Mouse (Mus musculus) heart, postnatal 36 days (tissue): ENCODE measurements at regions not wholly inside any gene's neighbourhood (a gene's known extent, or its start where the extent isn't known, plus 50 kb on each side); places are given as distances from the start of the nearest gene placed in this dataset.

Experiments
- DNase-seq, 2 experiments: peaks; one replicate each; pipeline ENCODE4 v3.0.0; 2021 to 2022
- intact Hi-C: fragments of 180-260 bp; cut with DNase I; formaldehyde crosslinking; loops from one replicate; pipeline ENCODE4 v1.15.1; 2025

DNA sequence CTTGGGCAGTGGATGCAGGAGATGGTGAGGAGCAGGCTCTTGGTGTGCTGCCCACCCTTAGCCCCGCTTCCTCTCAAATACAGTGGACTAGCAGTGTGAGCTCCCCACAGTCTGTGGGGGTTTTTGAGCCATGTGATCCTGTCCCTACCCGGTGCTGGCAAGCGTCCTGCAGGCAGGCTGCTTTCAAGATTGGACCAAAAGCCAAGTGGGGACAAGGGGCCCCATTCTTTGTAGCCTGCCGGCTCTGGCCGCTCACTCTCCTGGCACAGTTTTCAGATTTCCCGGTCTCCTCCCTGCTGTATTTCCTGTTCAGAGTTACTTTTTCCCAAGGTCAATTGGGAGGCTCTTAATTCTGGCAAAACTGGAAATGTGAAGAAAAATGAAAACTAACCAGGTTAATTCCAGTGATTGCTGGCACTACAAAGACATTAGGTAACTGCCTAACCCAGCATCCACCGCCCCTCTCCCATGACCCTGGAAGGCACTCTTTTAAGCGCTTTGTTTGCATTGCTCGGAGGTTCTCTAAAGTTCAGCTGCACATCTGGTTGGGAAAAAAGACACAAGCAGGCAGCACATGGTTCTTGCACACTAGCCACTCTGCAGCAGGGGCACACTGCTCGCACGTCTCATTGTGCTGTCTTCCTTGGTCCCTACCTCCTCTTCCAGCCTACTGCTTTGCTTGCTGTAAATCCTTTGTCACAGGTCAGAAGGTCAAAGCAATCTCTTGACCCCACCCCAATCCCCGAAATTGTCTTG, 105.6 kb downstream of the Rassf10 start:
- intact Hi-C loops, result no loop called here
- DNase-seq, result peak; percentile 63 to 66

DNA sequence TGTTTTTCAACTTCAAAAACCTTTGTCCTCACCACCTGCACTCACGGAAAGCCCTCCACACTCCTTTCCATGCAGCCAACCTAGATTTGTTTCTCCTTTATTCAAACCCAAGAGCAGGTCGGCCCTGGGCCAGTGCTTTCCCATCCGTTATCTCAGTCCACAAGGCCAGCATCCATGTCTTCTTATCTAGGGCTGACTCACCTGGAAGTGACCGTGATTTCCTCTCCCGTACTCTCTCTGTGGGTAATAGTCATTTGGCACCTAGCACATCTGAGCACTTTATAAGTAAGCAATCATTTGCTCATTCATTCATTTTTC, 106.2 kb downstream of the Rassf10 start:
- intact Hi-C loops, result no loop called here
- peak in 1 of 2 experiments; percentile 8 for DNase-seq

DNA sequence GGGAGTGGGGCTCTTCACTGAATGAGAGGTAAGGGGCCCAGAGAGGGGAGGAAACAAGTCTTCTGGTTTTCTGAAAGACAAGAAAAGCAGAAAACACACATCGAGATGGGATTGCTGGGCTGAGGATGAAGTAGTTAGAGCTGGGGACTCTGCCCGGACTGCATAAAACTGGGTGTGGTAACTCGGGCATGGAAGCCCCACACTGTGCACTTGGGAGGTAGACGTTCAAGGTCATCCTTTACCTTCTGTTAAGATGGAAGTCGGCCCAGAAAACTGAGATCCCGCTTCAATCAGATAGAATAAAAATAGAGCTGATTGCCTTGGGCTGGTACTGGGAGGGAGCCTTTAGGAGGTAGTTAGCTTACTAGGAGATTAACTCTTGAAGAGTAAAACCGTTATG, 107.2 kb downstream of the Rassf10 start:
- no peak for DNase-seq
- intact Hi-C loops, result no loop called here

DNA sequence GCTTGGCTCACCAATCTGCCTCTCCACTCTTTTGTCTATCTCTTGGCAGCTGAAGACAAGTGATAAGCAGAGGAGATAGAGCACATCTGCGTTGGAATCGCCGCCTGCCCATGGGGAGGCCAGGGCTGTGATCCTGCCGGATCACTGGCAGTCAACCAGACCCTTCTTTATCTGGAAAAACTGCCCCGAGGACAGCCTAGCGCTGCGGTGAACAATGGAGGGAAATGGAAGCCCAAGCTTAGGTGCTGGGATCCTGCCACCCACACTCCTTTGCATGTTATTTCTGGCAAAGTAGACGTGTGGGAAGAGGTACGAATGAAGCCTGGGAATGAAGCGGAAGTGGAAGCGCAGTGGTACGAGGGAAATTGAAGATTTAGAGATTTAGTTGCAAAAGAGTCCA, 112.8 kb downstream of the Rassf10 start:
- intact Hi-C loops, result no loop called here
- peak; percentile 38 to 49 for DNase-seq

DNA sequence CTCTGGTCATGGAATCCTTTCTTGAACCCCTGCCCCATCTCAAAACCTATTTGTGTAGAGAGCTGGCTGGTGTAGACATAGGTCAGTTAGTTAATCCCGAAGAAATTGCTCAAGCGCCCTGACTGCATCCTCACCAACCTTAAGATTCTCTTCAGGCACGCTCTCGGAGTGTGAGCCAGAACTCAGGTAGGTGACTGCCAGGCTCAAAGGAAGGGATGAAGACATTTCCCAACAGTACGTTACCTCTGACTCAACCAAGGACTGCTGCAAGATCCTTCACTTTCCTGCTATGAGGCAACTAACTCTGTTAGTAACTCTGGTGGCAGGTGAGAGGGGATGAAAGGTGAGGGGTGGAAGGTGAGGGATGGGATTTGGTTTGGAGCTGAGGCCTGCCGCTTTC, 114.5 kb downstream of the Rassf10 start:
- no peak for DNase-seq
- intact Hi-C loops, result no loop called here

DNA sequence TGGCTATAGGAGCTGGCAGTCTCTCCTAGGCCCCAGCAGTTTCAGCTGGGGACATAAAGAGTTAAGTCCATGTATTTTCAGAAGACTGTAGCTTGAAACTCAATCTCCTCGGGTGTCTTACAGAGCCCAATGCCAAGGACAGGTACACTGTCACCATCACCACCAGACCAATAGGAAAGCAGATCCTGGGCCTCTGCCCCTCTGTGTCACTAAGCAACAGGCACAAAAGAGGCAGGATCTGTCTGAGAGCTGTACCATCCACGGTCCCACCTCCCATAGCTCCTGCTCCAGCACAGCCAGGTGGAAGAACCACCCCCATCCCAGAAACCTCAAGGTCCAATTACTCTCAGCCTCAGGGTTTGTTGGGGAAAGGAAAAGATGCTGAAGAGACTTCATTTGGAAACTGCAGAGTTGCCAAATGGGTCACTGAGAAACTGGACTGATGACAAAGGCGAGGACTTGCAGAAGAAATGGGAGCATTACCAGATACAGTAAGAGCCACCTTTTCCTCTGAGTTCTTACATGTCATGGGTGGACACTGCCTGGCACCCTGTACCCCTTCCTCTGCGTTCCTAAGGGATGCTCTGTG, 115.7 kb downstream of the Rassf10 start:
- intact Hi-C loops, result no loop called here

DNA sequence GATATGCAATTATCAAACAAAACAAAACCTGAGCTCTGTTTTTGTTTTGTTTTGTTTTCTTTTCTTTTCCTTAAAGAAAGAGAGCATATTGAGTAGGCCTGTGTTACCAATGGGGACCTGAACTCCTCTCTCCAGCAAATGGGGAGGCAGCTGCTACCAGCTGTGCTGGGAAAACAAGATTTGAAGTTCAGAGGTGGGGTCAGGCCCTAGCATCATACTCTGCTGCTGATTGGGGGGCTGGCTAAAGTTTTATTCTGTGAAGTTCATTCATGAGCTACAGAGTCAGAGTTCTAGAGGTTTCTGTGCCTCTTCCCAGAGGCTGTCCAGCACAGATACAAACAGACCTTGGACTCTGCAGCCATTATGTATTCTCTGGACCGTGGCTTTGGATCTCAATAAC, 117.7 kb downstream of the Rassf10 start:
- intact Hi-C loops, result no loop called here
- DNase-seq, result no peak

More for the DNA sequence above, 115.7 kb downstream of the Rassf10 start:
- no peak for DNase-seq

DNA sequence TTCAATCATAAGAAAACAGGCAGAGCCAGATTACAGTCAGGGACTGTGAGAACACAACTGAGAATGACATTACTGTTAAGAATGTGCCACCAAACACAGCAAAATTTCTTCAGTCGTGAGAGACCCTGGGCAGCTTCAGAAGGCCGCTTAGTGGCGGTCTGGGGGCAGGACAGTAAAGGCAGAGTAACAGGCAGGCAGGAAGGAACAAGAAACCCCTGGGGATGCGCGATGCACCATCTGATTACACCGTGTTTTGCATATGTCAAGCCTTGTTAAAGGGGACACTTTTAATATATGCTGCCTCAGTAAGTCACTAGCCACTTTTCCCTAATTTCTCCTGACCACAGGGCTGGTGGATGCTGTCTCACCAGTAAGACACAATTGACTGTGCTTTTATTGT, 120.0 kb downstream of the Rassf10 start:
- intact Hi-C loops, result no loop called here
- no peak for DNase-seq

DNA sequence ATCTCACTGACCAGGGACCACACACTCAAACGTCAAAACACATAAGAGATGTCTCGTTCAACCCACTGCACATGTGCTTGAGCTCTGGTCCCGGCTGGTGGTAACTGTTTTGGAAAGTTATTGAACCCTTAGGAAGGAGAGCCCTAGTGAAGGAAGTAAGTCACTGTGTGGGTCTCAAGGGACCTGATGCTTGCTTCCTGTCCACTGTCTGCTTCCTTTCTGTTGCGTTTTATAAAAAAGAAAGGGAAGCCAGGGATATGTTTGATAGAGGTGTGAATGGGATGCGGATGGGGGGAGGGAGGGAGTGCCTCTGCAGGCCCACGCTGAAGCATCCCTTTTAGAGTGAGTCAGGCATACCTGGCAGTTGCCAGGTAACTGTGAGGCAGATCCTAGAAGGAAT, 121.6 kb downstream of the Rassf10 start:
- intact Hi-C loops, result no loop called here
- no peak for DNase-seq

DNA sequence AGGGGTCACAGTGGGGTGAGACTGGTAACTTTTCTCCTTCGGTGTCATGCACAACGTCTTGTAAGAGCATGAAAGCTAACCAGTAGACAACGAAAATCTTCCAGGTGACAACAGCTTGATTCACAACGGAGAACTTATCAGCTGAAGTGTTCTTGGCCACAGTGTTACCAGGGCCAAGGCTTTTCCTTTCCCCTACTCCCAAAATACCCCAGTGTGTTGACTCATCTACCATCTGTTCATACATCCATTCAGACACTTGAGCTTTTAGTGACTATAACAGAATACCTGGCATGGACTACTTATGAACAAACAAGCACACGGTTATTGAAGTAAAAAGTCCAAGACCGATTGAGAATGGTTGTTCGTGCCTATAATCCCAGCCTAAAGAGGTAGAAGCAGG, 122.5 kb downstream of the Rassf10 start:
- no peak for DNase-seq
- intact Hi-C loops, result no loop called here

DNA sequence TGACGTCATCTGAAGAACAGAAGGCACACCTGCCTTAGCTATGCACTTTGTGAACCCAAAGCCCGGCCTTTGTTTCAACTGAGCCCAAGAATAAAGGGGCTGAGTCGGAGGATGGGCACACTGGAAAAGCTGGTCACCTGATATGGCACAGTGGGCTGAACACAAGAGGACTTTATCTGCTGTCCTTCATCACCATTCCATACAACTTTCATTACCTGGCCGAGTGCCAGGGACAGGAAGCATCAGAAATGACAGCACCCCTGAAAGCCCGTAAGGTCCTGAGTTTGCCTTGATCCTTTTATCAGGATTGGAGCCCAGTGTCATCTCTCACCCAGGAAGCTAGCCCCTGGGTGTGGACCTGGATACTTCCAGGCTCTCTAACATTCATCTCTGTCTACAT, 126.1 kb upstream of the Arntl start:
- no peak for DNase-seq
- intact Hi-C loops, result no loop called here

DNA sequence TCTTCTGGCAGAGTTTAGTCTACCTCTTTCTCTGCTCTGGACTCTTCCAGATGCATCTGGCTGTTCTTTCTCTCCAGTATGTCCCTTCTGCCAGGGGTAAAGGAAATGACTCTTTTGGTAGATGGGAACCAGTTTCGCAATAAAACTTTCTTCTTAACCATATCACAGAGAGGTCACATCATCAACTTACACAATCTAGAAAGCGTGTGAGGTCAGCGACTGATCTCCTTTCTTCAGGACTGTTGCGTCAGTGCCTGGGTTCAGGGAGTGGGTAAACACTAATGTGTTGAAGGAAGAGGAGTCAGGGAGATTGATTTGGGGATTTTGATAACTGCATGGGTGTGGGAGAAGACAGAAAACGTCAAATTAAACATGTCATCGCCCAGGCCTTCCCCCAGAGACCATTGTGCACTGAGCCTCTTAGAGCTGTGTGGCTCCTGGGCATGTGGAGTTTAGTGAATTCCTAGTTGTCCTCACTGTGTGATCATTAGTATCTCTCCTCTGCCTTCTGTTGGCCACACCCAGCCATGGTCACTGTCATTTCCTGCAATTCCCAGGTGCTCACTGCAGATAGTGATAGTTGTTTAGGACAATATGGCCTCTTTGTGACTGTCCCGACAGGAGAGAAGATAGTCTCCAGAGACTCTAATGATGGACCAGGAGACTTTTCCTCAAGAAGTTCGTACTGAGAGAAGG, 122.2 kb upstream of the Arntl start:
- intact Hi-C loops, result no loop called here
- no peak for DNase-seq

DNA sequence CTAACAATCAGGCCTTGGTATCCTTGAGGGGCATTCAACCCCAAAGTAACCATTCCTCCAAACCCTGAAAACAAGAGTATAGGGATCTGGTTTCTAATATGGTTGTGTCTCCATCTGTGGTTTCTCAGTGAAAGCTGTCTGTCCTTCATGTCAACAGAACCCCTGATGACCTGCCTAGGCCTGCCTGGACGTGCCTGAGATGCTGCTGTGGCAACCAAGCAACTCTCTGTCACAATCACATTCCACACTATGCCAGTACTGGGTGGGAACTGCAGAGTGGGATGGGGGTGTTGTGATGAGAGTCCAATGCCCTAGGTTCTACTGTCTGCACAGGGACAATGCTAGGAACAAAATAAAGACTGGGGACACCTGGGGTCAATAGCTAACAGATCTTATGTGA, 121.1 kb upstream of the Arntl start:
- no peak for DNase-seq
- intact Hi-C loops, result no loop called here

DNA sequence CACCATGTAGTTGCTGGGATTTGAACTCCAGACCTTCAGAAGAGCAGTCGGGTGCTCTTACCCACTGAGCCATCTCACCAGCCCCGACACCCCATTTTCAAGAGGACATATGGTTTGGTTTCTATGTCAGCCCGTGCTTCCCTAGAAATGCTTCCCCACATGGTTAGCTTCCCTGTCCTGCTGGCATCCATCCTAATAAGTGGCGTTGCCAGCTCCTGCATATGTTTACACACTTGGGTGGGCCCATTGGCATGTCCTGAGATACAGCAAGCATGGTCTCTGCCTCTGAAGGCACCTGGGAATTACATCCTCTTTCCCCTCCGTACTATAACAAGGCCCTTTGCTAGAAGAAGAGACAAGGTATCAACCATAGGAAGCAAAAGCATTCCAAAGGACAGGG, 119.6 kb upstream of the Arntl start:
- intact Hi-C loops, result no loop called here
- no peak for DNase-seq

DNA sequence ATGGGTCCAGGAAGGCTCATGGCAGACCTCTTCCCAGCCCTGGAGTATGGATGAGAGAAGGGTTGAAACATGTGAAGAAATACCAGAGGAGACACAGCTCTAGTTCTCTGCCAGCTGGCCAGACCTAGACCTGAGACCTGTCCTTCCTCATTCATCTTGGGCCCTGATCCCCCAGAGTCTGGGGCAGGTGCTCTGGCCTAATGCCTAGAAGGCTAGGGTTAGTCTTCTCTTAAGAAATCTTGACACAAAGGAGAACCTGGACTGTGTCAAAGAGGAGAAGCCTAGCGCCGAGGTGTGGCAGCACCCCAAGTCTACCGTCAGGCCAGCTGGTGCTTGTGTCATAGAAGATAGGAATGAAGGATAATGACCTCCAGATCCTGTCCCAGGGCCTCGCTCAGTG, 118.2 kb upstream of the Arntl start:
- intact Hi-C loops, result no loop called here
- DNase-seq, result no peak

DNA sequence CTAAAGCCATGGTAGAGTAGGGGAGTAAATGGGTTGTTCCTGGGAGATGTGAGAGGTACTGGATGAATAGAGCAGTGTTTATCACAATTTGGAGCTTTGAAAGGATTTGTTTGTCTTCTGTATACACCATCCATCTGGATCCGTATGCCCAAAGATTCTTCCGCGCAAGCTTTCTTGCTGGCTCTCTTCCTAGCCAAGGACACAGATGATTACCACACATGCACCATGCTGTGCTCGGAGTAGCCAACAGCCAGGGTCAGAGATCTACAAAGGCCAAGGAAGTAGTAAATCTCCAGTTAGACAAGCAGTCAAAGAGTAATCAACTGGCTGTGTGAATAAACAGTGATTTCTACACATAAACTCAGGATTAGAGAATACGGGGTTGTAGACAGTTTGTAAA, 113.3 kb upstream of the Arntl start:
- intact Hi-C loops, result no loop called here

DNA sequence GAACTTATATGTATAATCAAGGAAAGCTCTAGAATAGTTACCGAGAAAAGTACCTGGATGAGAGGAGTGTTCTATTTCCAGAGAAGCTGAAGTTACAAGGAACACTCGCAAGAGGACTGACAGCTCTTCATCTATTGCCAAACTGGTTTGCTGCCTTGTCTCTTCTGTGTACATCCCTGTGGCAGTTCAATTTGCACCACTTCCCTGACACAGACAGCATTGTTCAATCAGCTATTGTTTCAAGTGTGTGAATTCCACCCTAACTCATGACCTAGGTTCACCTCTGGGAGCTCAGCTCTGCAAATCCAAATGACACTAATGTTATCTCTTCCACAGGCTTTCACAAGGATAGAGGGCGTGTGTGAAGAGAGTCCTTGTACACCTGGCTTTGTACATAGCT, 112.2 kb upstream of the Arntl start:
- DNase-seq, result no peak
- intact Hi-C loops, result no loop called here

More for the DNA sequence above, 113.3 kb upstream of the Arntl start:
- DNase-seq, result no peak

DNA sequence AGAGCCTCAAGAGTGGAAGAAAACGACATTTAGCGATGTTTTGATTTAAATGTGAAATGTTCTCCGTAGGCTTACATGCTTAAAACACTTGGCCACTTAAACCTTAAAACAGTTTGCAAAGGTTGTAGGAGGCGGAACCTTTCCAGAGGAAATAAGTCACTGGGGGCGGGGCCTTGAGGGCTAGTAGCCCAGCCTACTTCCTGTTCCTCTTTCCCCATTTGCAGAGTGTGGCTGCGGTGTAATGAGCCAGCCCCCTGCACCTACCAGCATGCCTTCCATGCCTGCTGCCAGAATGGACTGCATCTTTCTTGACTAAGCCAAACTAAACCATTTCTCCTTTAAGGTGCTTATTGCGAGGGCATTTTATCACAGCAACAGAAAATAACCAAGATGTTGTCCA, 103.0 kb upstream of the Arntl start:
- no peak for DNase-seq
- intact Hi-C loops, result no loop called here

DNA sequence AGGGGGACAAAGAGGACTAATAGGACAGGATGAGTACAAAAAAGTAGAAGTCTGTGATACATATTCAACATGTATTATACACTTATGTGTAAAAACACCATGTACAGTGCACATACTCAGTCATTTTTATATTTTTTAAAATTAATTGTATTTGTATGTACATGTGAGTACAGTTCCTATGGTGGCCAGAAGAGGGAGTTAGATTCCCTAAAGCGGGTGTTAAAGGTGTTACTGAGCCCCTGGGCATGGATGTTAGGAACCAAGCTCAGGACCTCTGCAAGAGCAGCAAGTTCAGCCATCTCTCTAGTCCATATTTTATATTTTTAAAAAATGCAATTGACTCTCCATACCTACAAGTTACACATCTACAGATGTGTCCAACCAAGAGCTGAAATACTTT, 101.9 kb upstream of the Arntl start:
- DNase-seq, result no peak
- intact Hi-C loops, result no loop called here

DNA sequence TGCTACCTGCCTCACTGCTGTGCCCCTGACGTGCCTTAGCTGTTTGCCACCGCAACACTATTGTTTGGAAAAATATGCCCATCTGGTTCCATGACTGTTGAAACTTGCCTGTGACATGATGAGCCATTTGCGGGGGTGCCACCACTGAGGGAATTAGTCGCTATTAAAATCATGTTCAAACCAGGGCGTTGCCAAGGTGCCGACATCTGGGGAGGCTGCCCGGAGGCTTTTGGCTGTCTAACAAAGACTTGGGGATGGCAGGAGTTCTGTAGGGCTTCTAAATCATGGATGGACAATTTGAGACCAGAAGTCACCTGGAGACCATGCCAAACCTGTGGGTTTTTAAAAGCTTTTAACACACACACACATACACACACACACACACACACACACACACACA, 100.5 kb upstream of the Arntl start:
- no peak for DNase-seq
- intact Hi-C loops, result no loop called here

DNA sequence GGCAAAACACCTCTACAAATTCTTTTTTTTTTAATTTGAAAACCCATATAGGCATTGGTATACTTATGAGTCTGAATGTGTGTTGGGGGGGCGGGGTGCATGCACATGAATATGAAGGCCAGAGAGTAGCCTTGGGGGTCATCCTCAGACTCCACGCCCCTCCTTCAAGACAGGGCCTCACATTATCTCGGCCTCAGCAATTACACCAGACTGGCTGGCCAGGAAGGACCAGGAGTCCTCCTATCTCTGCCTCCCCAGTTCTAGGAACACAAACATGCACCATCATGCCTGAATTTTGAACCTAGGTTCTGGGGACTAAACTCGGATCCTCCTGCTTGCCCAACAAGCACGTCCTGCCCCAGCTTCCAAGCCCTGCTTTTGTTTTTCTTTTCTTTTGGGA, 99.3 kb upstream of the Arntl start:
- intact Hi-C loops, result no loop called here
- no peak for DNase-seq

DNA sequence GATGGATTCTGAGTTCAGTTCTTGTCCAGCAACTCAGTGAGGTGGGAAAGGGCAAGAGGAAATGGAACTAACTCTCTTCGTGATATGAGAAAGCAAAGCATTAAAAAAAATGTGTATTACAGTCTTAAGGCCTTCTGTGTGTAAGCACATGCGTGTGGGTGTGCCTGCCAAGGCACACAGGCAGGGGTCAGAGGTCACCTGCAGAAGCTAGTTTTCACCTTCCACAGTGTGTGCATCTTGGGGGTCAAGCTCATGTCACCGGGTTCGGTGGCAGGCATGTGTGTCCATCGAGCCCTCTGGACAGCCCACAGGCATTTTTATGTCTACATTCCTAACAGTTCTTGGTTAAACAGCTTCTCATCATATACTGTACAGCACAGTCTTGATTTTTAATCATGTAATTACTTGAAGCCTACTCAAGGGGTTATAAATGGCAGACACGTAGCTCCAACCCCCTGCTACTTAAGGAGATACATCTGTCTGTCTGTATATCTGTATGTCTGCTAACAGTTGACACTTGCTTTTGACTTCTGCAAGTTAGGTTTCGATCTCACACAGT, 98.7 kb upstream of the Arntl start:
- DNase-seq, result no peak
- intact Hi-C loops, result no loop called here
